Mouse (Mus musculus) heart, postnatal 0 days (tissue): Measurements from ENCODE around the gene Rnf157. TPM values are rescaled to one million over a fixed set of nuclear protein-coding genes. Genes with fewer than 3 reads are reported as not detected.

ENCODE experiments used
- ATAC-seq: fragments of 200-750 bp; cut with Nextera tagmentation; 2 replicates; pipeline ENCODE4 v1.8.0; 2017; ENCODE audit warnings: low read depth, moderate number of reproducible peaks, moderate library complexity; ENCODE audit not compliant: insufficient read depth
- DNase-seq: peaks from one replicate; pipeline ENCODE4 v3.0.0-alpha.2; 2016; ENCODE audit warnings: low spot score
- H3K27ac ChIP-seq: fragments of 300-500 bp; sonication (generic); 2 replicates; pipeline ENCODE4 v1.5.1; 2014; ENCODE audit warnings: low read depth, mild to moderate bottlenecking
- H3K27me3 ChIP-seq: fragments of 300-500 bp; sonication (generic); 2 replicates; pipeline ENCODE4 v1.6.1; 2014; ENCODE audit warnings: low read length, mixed read lengths; ENCODE audit not compliant: control insufficient read depth, insufficient read depth
- H3K36me3 ChIP-seq: fragments of 300-500 bp; sonication (generic); replicated peaks from 2 replicates; pipeline ENCODE4 v1.6.1; 2014; ENCODE audit warnings: low read length, mixed read lengths; ENCODE audit not compliant: control insufficient read depth, insufficient read depth
- H3K4me1 ChIP-seq: fragments of 300-500 bp; sonication (generic); 2 replicates; pipeline ENCODE4 v1.6.1; 2014; ENCODE audit warnings: antibody characterized with exemption; ENCODE audit not compliant: control insufficient read depth, insufficient read depth
- H3K4me2 ChIP-seq: fragments of 300-500 bp; sonication (generic); 2 replicates; pipeline ENCODE4 v1.6.1; 2014; ENCODE audit warnings: low read depth, mild to moderate bottlenecking, low read length, moderate library complexity
- H3K4me3 ChIP-seq: fragments of 300-500 bp; sonication (generic); 2 replicates; pipeline ENCODE4 v1.5.1; 2014; ENCODE audit warnings: low read depth, low read length
- H3K9ac ChIP-seq: fragments of 300-500 bp; sonication (generic); replicated peaks from 2 replicates; pipeline ENCODE4 v1.6.1; 2014; ENCODE audit warnings: low read depth, low read length, mixed read lengths
- H3K9me3 ChIP-seq: fragments of 300-500 bp; sonication (generic); replicated peaks from 2 replicates; pipeline ENCODE4 v1.6.1; 2016; ENCODE audit warnings: low read length; ENCODE audit not compliant: control insufficient read depth
- CTCF ChIP-seq: IDR thresholded peaks from 2 replicates; pipeline ENCODE4 v1.5.1; 2016; ENCODE audit warnings: antibody characterized with exemption, control low read depth, low read depth
- EP300 ChIP-seq: IDR thresholded peaks from 2 replicates; pipeline ENCODE4 v1.6.1; 2016; ENCODE audit warnings: antibody characterized with exemption, low read depth
- WGBS: fragments of 180-500 bp; shearing (Covaris S2); extraction: QIAGEN DNeasy Blood & Tissue Kit; methylation state at CpG from one replicate; pipeline ENCODE4 v1.1.7; 2014; 5-methylcytosine and 5-hydroxymethylcytosine counted together
- polyA plus RNA-seq: library from polyadenylated mRNA; unstranded; fragments of >200 nt; fragmentation: Nextera tagmentation; extraction: Ambion mirVana; gene quantifications from 2 replicates; pipeline ENCODE4 v1.2.1, GENCODE M21; 2015
- total RNA-seq: library from RNA; depleted of rRNA; stranded (reverse); fragments of >200 nt; gene quantifications from 2 replicates; pipeline ENCODE4 v1.2.3, GENCODE M21; 2014; ENCODE audit warnings: low replicate concordance; rRNA removed

The Rnf157 gene
- total RNA-seq (10.8 and 11.4 TPM in 2 replicates), polyA plus RNA-seq (2.2 and 3.5 TPM in 2 replicates)

- peak; percentile 54 for DNase-seq
- 2% methylated on average over 56 of the region's 82 CpGs for WGBS
- TF ChIP-seq EP300: no peak
- TF ChIP-seq CTCF: no peak
Measured at GRCm38 (mm10) chr11:116412904-116413630, at the start of gene Rnf157. Gene Rnf157, minus strand, starts transcription at chr11:116413032.

GRCm38 (mm10) chr11:116459786-116460185 lies 47.0 kb upstream of the Rnf157 start:
- no peak for DNase-seq
- no peaks in the 10 kb centered on the region for H3K36me3 ChIP-seq
- no peaks in the 10 kb centered on the region for H3K4me1 ChIP-seq
- no peaks in the 10 kb centered on the region for H3K9me3 ChIP-seq
- 66% methylated on average over 4 of the region's 4 CpGs for WGBS
- no peak for TF ChIP-seq CTCF
- TF ChIP-seq EP300: no peak
- H3K27me3 ChIP-seq: no peaks in the 10 kb centered on the region
- no peak overlapping the region for H3K9ac ChIP-seq
- H3K4me2 ChIP-seq: no peak overlapping the region
- ATAC-seq: no peak
- H3K27ac ChIP-seq: no peak overlapping the region
- no peak overlapping the region for H3K4me3 ChIP-seq

More at GRCm38 (mm10) chr11:116412904-116413630, at the start of gene Rnf157:
- Histone ChIP-seq H3K9ac (peak within 1 kb of the TSS; percentile 70), H3K4me2 (peak within 1 kb of the TSS; percentile 98), H3K4me1 (peaks cover 8% of the 10 kb centered on the region; the same call in 1 of the 2 replicates), H3K27me3 (no peaks in the 10 kb centered on the region), H3K9me3 (no peaks in the 10 kb centered on the region), H3K27ac (no peak within 1 kb of the TSS), H3K36me3 (no peaks in the 10 kb centered on the region), H3K4me3 (peak within 1 kb of the TSS; percentile 64)
- ATAC-seq: peak; percentile 93

GRCm38 (mm10) chr11:116456234-116456633 lies 43.4 kb upstream of the Rnf157 start:
- Histone ChIP-seq H3K4me2 (no peak overlapping the region), H3K27ac (no peak overlapping the region), H3K36me3 (no peaks in the 10 kb centered on the region), H3K27me3 (no peaks in the 10 kb centered on the region), H3K9ac (no peak overlapping the region), H3K4me3 (no peak overlapping the region), H3K9me3 (no peaks in the 10 kb centered on the region), H3K4me1 (no peaks in the 10 kb centered on the region)
- 78% methylated on average over 8 of the region's 8 CpGs for WGBS
- TF ChIP-seq CTCF: no peak
- TF ChIP-seq EP300: no peak
- DNase-seq (no peak), ATAC-seq (no peak)

- 80% methylated on average over 10 of the region's 10 CpGs for WGBS
- Histone ChIP-seq H3K27me3 (no peaks in the 10 kb centered on the region), H3K4me3 (no peak overlapping the region), H3K4me1 (no peaks in the 10 kb centered on the region), H3K9ac (no peak overlapping the region), H3K27ac (no peak overlapping the region), H3K36me3 (no peaks in the 10 kb centered on the region), H3K4me2 (no peak overlapping the region), H3K9me3 (no peaks in the 10 kb centered on the region; the same call in 1 of the 2 replicates)
- ATAC-seq (no peak), DNase-seq (no peak)
- TF ChIP-seq CTCF: no peak
- no peak for TF ChIP-seq EP300
Measured at GRCm38 (mm10) chr11:116453889-116454288, 41.1 kb upstream of the Rnf157 start.

GRCm38 (mm10) chr11:116449341-116449740 lies 36.5 kb upstream of the Rnf157 start:
- ATAC-seq (no peak), DNase-seq (no peak)
- H3K27me3 ChIP-seq: peaks cover 19% of the 10 kb centered on the region
- 95% methylated on average over 3 of the region's 3 CpGs for WGBS
- H3K27ac ChIP-seq: no peak overlapping the region
- H3K4me1 ChIP-seq: no peaks in the 10 kb centered on the region
- no peak overlapping the region for H3K4me3 ChIP-seq
- TF ChIP-seq CTCF (no peak), EP300 (no peak)
- H3K4me2 ChIP-seq: no peak overlapping the region
- no peak overlapping the region for H3K9ac ChIP-seq
- no peaks in the 10 kb centered on the region; the same call in 1 of the 2 replicates for H3K9me3 ChIP-seq
- H3K36me3 ChIP-seq: no peaks in the 10 kb centered on the region

- ATAC-seq: no peak
Measured at GRCm38 (mm10) chr11:116447822-116448221, 35.0 kb upstream of the Rnf157 start.

More at GRCm38 (mm10) chr11:116447822-116448221, 35.0 kb upstream of the Rnf157 start:
- no peak overlapping the region for H3K9ac ChIP-seq
- no peak overlapping the region for H3K4me2 ChIP-seq
- no peaks in the 10 kb centered on the region for H3K36me3 ChIP-seq
- no peak overlapping the region for H3K27ac ChIP-seq
- H3K27me3 ChIP-seq: peaks cover 19% of the 10 kb centered on the region
- H3K4me1 ChIP-seq: no peaks in the 10 kb centered on the region
- 62% methylated on average over 5 of the region's 5 CpGs for WGBS
- DNase-seq: no peak
- TF ChIP-seq EP300: no peak
- peak; percentile 30 for TF ChIP-seq CTCF
- H3K9me3 ChIP-seq: no peaks in the 10 kb centered on the region; the same call in 1 of the 2 replicates
- H3K4me3 ChIP-seq: no peak overlapping the region
